Mouse (Mus musculus): ENCODE results near the gene 1500015O10Rik. TPM values are rescaled to one million over a fixed set of nuclear protein-coding genes. Genes with fewer than 3 reads are reported as not detected.

1500015O10Rik gene
- polyA plus RNA-seq, 1 experiment from 2014 or later, result 7.7 TPM

DNA sequence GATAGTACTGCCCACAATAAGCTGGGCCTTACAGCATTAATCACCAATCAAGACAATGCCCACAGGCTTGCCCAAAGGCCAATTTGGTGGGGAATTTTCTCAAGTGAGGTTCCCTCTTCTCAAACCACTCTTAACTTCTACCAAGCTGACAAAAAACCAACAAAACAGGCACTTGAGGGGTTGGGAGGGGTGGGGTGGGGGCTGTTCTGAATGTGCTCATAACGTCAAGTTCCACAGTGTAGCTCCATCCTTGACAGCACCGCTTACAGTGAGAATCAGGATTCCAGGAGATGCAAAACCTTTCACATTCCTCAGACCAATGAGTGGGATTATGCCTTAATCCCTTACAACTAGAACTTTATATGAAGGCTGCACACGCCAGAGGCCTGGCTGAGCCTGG lies 52.8 kb downstream of the 1500015O10Rik start:
- no peak overlapping the region for H3K9ac ChIP-seq (ENCODE audit: low read length)
- H3K36me3 ChIP-seq (ENCODE audit: control insufficient read depth, insufficient read depth, low read length), result 0 out of 2 replicates have a peak, but pooled peaks cover 3% of the 10 kb centered on the region
- 69% methylated on average over 3 of the region's 3 CpGs for WGBS
- no peaks in the 10 kb centered on the region for H3K9me3 ChIP-seq (replicated peaks; ENCODE audit: control insufficient read depth, low read length)
- peak overlapping the region; percentile 82; the same call in 1 of the 2 replicates for H3K27ac ChIP-seq (ENCODE audit: low read length)
- peaks cover 13% of the 10 kb centered on the region; the same call in 1 of the 2 replicates for H3K4me1 ChIP-seq (ENCODE audit: control insufficient read depth, insufficient read depth, low read length)
- ATAC-seq (ENCODE audit: insufficient read depth, low FRiP score), result no peak
- H3K4me3 ChIP-seq (replicated peaks; ENCODE audit: low read length), result no peak overlapping the region
- no peaks in the 10 kb centered on the region for H3K27me3 ChIP-seq (ENCODE audit: control insufficient read depth, insufficient read depth, low read length)
- H3K4me2 ChIP-seq (ENCODE audit: low read depth, low read length), result no peak overlapping the region

DNA sequence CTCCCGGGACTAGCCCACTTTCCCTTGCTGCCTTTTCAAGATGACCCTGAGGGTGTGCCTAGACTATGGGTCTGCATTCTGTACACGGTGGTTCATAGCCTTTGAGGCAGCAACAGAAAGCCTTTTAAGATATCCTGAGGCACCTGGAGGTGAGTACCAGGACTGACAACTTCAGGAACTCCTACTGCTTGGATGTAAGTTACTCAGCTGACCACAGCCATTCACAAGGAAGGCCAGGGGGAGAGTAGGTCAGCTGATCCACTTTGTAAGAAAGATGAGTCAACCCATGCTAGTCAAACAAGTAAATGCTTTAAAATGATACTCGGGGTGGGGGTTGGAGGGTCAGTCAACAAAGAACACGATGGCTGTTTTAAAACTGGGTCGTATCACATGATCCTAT lies 54.9 kb downstream of the 1500015O10Rik start:
- Histone ChIP-seq H3K27ac (ENCODE audit: low read length) (no peak overlapping the region), H3K4me3 (replicated peaks; ENCODE audit: low read length) (no peak overlapping the region), H3K4me1 (ENCODE audit: control insufficient read depth, insufficient read depth, low read length) (peaks cover 13% of the 10 kb centered on the region; the same call in 1 of the 2 replicates), H3K9ac (ENCODE audit: low read length) (no peak overlapping the region), H3K27me3 (ENCODE audit: control insufficient read depth, insufficient read depth, low read length) (no peaks in the 10 kb centered on the region), H3K9me3 (replicated peaks; ENCODE audit: control insufficient read depth, low read length) (no peaks in the 10 kb centered on the region), H3K4me2 (ENCODE audit: low read depth, low read length) (no peak overlapping the region), H3K36me3 (ENCODE audit: control insufficient read depth, insufficient read depth, low read length) (0 out of 2 replicates have a peak, but pooled peaks cover 5% of the 10 kb centered on the region)
- 76% methylated on average over 5 of the region's 5 CpGs for WGBS
- no peak for ATAC-seq (ENCODE audit: insufficient read depth, low FRiP score)

GRCm38 (mm10) chr1:43786711-43787110 lies 56.3 kb downstream of the 1500015O10Rik start:
- Histone ChIP-seq H3K27me3 (ENCODE audit: control insufficient read depth, insufficient read depth, low read length) (no peaks in the 10 kb centered on the region), H3K27ac (ENCODE audit: low read length) (no peak overlapping the region), H3K9ac (ENCODE audit: low read length) (no peak overlapping the region), H3K9me3 (replicated peaks; ENCODE audit: control insufficient read depth, low read length) (no peaks in the 10 kb centered on the region), H3K4me2 (ENCODE audit: low read depth, low read length) (no peak overlapping the region), H3K36me3 (ENCODE audit: control insufficient read depth, insufficient read depth, low read length) (0 out of 2 replicates have a peak, but pooled peaks cover 5% of the 10 kb centered on the region), H3K4me3 (replicated peaks; ENCODE audit: low read length) (no peak overlapping the region), H3K4me1 (ENCODE audit: control insufficient read depth, insufficient read depth, low read length) (peaks cover 5% of the 10 kb centered on the region; the same call in 1 of the 2 replicates)
- no peak for ATAC-seq (ENCODE audit: insufficient read depth, low FRiP score)
- WGBS, result 85% methylated on average over 5 of the region's 5 CpGs

DNA sequence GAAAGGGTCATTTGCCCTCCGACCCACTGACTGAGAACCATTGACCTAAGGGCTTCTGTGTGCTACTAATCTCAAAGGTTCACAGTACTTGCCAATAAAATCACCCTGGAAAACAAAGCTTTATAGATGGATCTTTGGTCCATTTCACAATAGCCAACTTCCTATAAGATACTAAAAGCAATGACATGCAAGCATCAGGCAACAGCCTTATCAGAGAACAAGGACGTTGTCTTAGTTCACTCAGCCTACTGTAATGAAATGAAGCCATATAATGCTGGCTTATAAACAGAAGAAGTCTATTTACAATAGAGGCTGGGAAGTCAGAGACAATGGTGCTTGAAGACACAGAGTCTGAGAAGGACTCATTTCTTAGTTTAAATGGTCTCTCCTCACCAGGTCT lies 59.4 kb downstream of the 1500015O10Rik start:
- Histone ChIP-seq H3K27ac (ENCODE audit: low read length) (no peak overlapping the region), H3K27me3 (ENCODE audit: control insufficient read depth, insufficient read depth, low read length) (no peaks in the 10 kb centered on the region), H3K4me1 (ENCODE audit: control insufficient read depth, insufficient read depth, low read length) (no peaks in the 10 kb centered on the region), H3K4me3 (replicated peaks; ENCODE audit: low read length) (no peak overlapping the region), H3K9me3 (replicated peaks; ENCODE audit: control insufficient read depth, low read length) (no peaks in the 10 kb centered on the region), H3K36me3 (ENCODE audit: control insufficient read depth, insufficient read depth, low read length) (0 out of 2 replicates have a peak, but pooled peaks cover 5% of the 10 kb centered on the region), H3K9ac (ENCODE audit: low read length) (no peak overlapping the region), H3K4me2 (ENCODE audit: low read depth, low read length) (no peak overlapping the region)
- WGBS, result 79% methylated on average over 2 of the region's 2 CpGs
- ATAC-seq (ENCODE audit: insufficient read depth, low FRiP score), result no peak

Other genes starting within 250 kb of the 1500015O10Rik start
- gene Uxs1, start 97.2 kb downstream of the 1500015O10Rik start, polyA plus RNA-seq (2015; fragmentation: Nextera tagmentation; extraction: Ambion mirVana), result 20.2 and 21.3 TPM in 2 replicates
- 56.3 and 62.6 TPM in 2 replicates for gene Tpp2, start 203.0 kb downstream of the 1500015O10Rik start, polyA plus RNA-seq (2015; fragmentation: Nextera tagmentation; extraction: Ambion mirVana)

Measured in stomach, embryonic 16.5 days (tissue).